Mouse (Mus musculus): ENCODE measurements around the gene Atpif1. TPM values are rescaled to one million over a fixed set of nuclear protein-coding genes. Genes with fewer than 3 reads are reported as not detected.
A peak's percentile ranks its signal among the peaks of the same experiment; 100 is the strongest.
"Not testable (repeated sequence)": the region's sequence is repeated elsewhere in the genome, so short reads cannot be mapped to it uniquely, and the experiment has no call there.

Gene Atpif1
- polyA plus RNA-seq (2016; fragmentation: Nextera tagmentation; extraction: Ambion mirVana): 1,288 and 1,313 TPM in 2 replicates

GRCm38 (mm10) chr4:132532981-132533916, at the start of gene Atpif1:
Gene Atpif1, minus strand, starts transcription at chr4:132533659.
- peak; percentile 89 for ATAC-seq (ENCODE audit: low FRiP score, low read depth)
- H3K27me3 ChIP-seq (replicated peaks): no peaks in the 10 kb centered on the region
- peaks cover 35% of the 10 kb centered on the region for H3K4me1 ChIP-seq
- peak within 1 kb of the TSS; percentile 86 for H3K27ac ChIP-seq
- H3K4me3 ChIP-seq: peak within 1 kb of the TSS; percentile 72
- WGBS: under 1% methylated on average over 63 of the region's 63 CpGs
- peak within 1 kb of the TSS; percentile 92 for H3K9ac ChIP-seq
- H3K4me2 ChIP-seq (replicated peaks): peak within 1 kb of the TSS; percentile 90
- peaks cover 21% of the 10 kb centered on the region for H3K36me3 ChIP-seq
- H3K9me3 ChIP-seq: no peaks in the 10 kb centered on the region

GRCm38 (mm10) chr4:132574809-132575347, 41.4 kb upstream of the Atpif1 start:
- Histone ChIP-seq H3K27me3 (replicated peaks) (no peaks in the 10 kb centered on the region), H3K4me1 (no peaks in the 10 kb centered on the region), H3K4me3 (no peak overlapping the region), H3K27ac (no peak overlapping the region), H3K36me3 (no peaks in the 10 kb centered on the region), H3K9me3 (no peaks in the 10 kb centered on the region), H3K4me2 (replicated peaks) (no peak overlapping the region), H3K9ac (no peak overlapping the region)
- 91% methylated on average over 1 of the region's 1 CpGs for WGBS
- no peak for ATAC-seq (ENCODE audit: low FRiP score, low read depth)

- no peak overlapping the region for H3K4me2 ChIP-seq (replicated peaks)
- no peak overlapping the region for H3K9ac ChIP-seq
- no peak overlapping the region for H3K27ac ChIP-seq
- WGBS: 73% methylated on average over 11 of the region's 11 CpGs
- H3K27me3 ChIP-seq (replicated peaks): no peaks in the 10 kb centered on the region
- no peaks in the 10 kb centered on the region for H3K4me1 ChIP-seq
- ATAC-seq (ENCODE audit: low FRiP score, low read depth): no peak
- H3K4me3 ChIP-seq: no peak overlapping the region
- H3K36me3 ChIP-seq: no peaks in the 10 kb centered on the region
- no peaks in the 10 kb centered on the region for H3K9me3 ChIP-seq
These were observed 39.9 kb upstream of the Atpif1 start for GRCm38 (mm10) chr4:132573327-132573726.

- WGBS: 89% methylated on average over 9 of the region's 9 CpGs
These were observed 37.7 kb upstream of the Atpif1 start for GRCm38 (mm10) chr4:132571190-132571589.

GRCm38 (mm10) chr4:132569115-132569514, 35.7 kb upstream of the Atpif1 start:
- 87% methylated on average over 5 of the region's 5 CpGs for WGBS
- Histone ChIP-seq H3K4me2 (replicated peaks) (no peak overlapping the region), H3K27ac (no peak overlapping the region), H3K36me3 (no peaks in the 10 kb centered on the region), H3K4me3 (no peak overlapping the region), H3K9me3 (no peaks in the 10 kb centered on the region), H3K4me1 (no peaks in the 10 kb centered on the region), H3K27me3 (replicated peaks) (no peaks in the 10 kb centered on the region), H3K9ac (no peak overlapping the region)
- no peak for ATAC-seq (ENCODE audit: low FRiP score, low read depth)

More at GRCm38 (mm10) chr4:132571190-132571589, 37.7 kb upstream of the Atpif1 start:
- Histone ChIP-seq H3K27me3 (replicated peaks) (no peaks in the 10 kb centered on the region), H3K36me3 (no peaks in the 10 kb centered on the region), H3K4me1 (no peaks in the 10 kb centered on the region), H3K9me3 (no peaks in the 10 kb centered on the region), H3K27ac (no peak overlapping the region), H3K9ac (no peak overlapping the region), H3K4me3 (no peak overlapping the region), H3K4me2 (replicated peaks) (no peak overlapping the region)
- no peak for ATAC-seq (ENCODE audit: low FRiP score, low read depth)

- H3K9me3 ChIP-seq: no peaks in the 10 kb centered on the region
- H3K4me2 ChIP-seq (replicated peaks): no peak overlapping the region
- ATAC-seq (ENCODE audit: low FRiP score, low read depth): no peak
- H3K4me3 ChIP-seq: no peak overlapping the region
- H3K27me3 ChIP-seq (replicated peaks): no peaks in the 10 kb centered on the region
- WGBS: 78% methylated on average over 9 of the region's 9 CpGs
- H3K9ac ChIP-seq: no peak overlapping the region
- H3K27ac ChIP-seq: no peak overlapping the region
- H3K4me1 ChIP-seq: no peaks in the 10 kb centered on the region
- H3K36me3 ChIP-seq: no peaks in the 10 kb centered on the region
These were observed 33.9 kb upstream of the Atpif1 start for GRCm38 (mm10) chr4:132567361-132567779.

- no peak overlapping the region for H3K27ac ChIP-seq
These were observed 31.8 kb upstream of the Atpif1 start for GRCm38 (mm10) chr4:132565089-132565747.

GRCm38 (mm10) chr4:132563965-132564364, 30.5 kb upstream of the Atpif1 start, which contains the start of gene Ptafr:
Gene Ptafr, plus strand, starts transcription at chr4:132564067.
- 34% methylated on average over 4 of the region's 4 CpGs for WGBS
- ATAC-seq (ENCODE audit: low FRiP score, low read depth): no peak
- Histone ChIP-seq H3K4me2 (replicated peaks) (no peak within 1 kb of the TSS), H3K4me1 (no peaks in the 10 kb centered on the region), H3K27ac (no peak within 1 kb of the TSS), H3K4me3 (no peak within 1 kb of the TSS), H3K9ac (no peak within 1 kb of the TSS), H3K27me3 (replicated peaks) (no peaks in the 10 kb centered on the region), H3K36me3 (no peaks in the 10 kb centered on the region), H3K9me3 (no peaks in the 10 kb centered on the region)

More at GRCm38 (mm10) chr4:132565089-132565747, 31.8 kb upstream of the Atpif1 start:
- no peak overlapping the region for H3K4me2 ChIP-seq (replicated peaks)
- no peak for ATAC-seq (ENCODE audit: low FRiP score, low read depth)
- WGBS: 82% methylated on average over 12 of the region's 12 CpGs
- H3K9me3 ChIP-seq: no peaks in the 10 kb centered on the region
- no peaks in the 10 kb centered on the region for H3K4me1 ChIP-seq
- no peak overlapping the region for H3K9ac ChIP-seq
- H3K36me3 ChIP-seq: no peaks in the 10 kb centered on the region
- H3K4me3 ChIP-seq: no peak overlapping the region
- no peaks in the 10 kb centered on the region for H3K27me3 ChIP-seq (replicated peaks)

GRCm38 (mm10) chr4:132563261-132563660, 29.8 kb upstream of the Atpif1 start:
- H3K9me3 ChIP-seq: no peaks in the 10 kb centered on the region
- no peaks in the 10 kb centered on the region for H3K27me3 ChIP-seq (replicated peaks)
- no peak for ATAC-seq (ENCODE audit: low FRiP score, low read depth)
- H3K9ac ChIP-seq: no peak overlapping the region
- no peak overlapping the region for H3K4me3 ChIP-seq
- no peak overlapping the region for H3K27ac ChIP-seq
- H3K4me1 ChIP-seq: no peaks in the 10 kb centered on the region
- H3K36me3 ChIP-seq: no peaks in the 10 kb centered on the region
- 86% methylated on average over 3 of the region's 3 CpGs for WGBS
- H3K4me2 ChIP-seq (replicated peaks): no peak overlapping the region

- not testable (repeated sequence) for ATAC-seq (ENCODE audit: low FRiP score, low read depth); H3K27me3 ChIP-seq (replicated peaks); H3K4me1 ChIP-seq; H3K4me3 ChIP-seq; H3K27ac ChIP-seq; H3K9me3 ChIP-seq; H3K4me2 ChIP-seq (replicated peaks); H3K9ac ChIP-seq
- peaks cover 42% of the 10 kb centered on the region for H3K36me3 ChIP-seq
- WGBS: 87% methylated on average over 7 of the region's 7 CpGs
These were observed 22.1 kb upstream of the Atpif1 start for GRCm38 (mm10) chr4:132555550-132555949.

- H3K36me3 ChIP-seq: peaks cover 50% of the 10 kb centered on the region
- H3K4me2 ChIP-seq (replicated peaks): no peak overlapping the region
- no peaks in the 10 kb centered on the region for H3K4me1 ChIP-seq
- ATAC-seq (ENCODE audit: low FRiP score, low read depth): no peak
- H3K4me3 ChIP-seq: no peak overlapping the region
- no peak overlapping the region for H3K27ac ChIP-seq
- WGBS: 87% methylated on average over 8 of the region's 8 CpGs
- no peak overlapping the region for H3K9ac ChIP-seq
- H3K9me3 ChIP-seq: no peaks in the 10 kb centered on the region
- no peaks in the 10 kb centered on the region for H3K27me3 ChIP-seq (replicated peaks)
These were observed 21.2 kb upstream of the Atpif1 start for GRCm38 (mm10) chr4:132554653-132555052.

GRCm38 (mm10) chr4:132554221-132554620, 20.8 kb upstream of the Atpif1 start:
- H3K36me3 ChIP-seq: peaks cover 54% of the 10 kb centered on the region
- 74% methylated on average over 5 of the region's 5 CpGs for WGBS
- no peaks in the 10 kb centered on the region for H3K27me3 ChIP-seq (replicated peaks)
- ATAC-seq (ENCODE audit: low FRiP score, low read depth): no peak
- H3K4me3 ChIP-seq: no peak overlapping the region
- no peak overlapping the region for H3K4me2 ChIP-seq (replicated peaks)
- no peak overlapping the region for H3K27ac ChIP-seq
- H3K9me3 ChIP-seq: no peaks in the 10 kb centered on the region
- no peak overlapping the region for H3K9ac ChIP-seq
- no peaks in the 10 kb centered on the region for H3K4me1 ChIP-seq
